Mouse (Mus musculus) layer of hippocampus, adult 2 months (tissue): ENCODE data around the gene Mbd5. TPM values are rescaled to one million over a fixed set of nuclear protein-coding genes. Genes with fewer than 3 reads are reported as not detected.
A peak's percentile ranks its signal among the peaks of the same experiment; 100 is the strongest.

Experiments
- DNase-seq, 2 experiments: peaks; one replicate each; pipeline ENCODE4 v3.0.0; 2022; ENCODE audit warnings: low spot score in 2 of 2
- H3K27ac ChIP-seq: fragments of 200-600 bp; 2 replicates; pipeline ENCODE4 v1.8.1; 2022
- H3K4me3 ChIP-seq: fragments of 200-600 bp; 2 replicates; pipeline ENCODE4 v1.8.1; 2022; ENCODE audit warnings: mild to moderate bottlenecking
- CTCF ChIP-seq: fragments of 200-600 bp; conservative IDR thresholded peaks from 2 replicates; pipeline ENCODE4 v1.8.1; 2022; ENCODE audit warnings: antibody characterized with exemption, mild to moderate bottlenecking, moderate library complexity
- total RNA-seq, 2 experiments: library from RNA; stranded (reverse); gene quantifications; 2 replicates each; pipeline ENCODE4 v1.2.3; 2021

Mbd5 gene
- total RNA-seq, 2 experiments from 2014 or later = 134 to 135 TPM

GRCm38 (mm10) chr2:49067886-49068285, 118.6 kb downstream of the Mbd5 start:
- TF ChIP-seq CTCF = no peak
- H3K4me3 ChIP-seq = no peak overlapping the region
- DNase-seq = no peak
- no peak overlapping the region for H3K27ac ChIP-seq

DNA sequence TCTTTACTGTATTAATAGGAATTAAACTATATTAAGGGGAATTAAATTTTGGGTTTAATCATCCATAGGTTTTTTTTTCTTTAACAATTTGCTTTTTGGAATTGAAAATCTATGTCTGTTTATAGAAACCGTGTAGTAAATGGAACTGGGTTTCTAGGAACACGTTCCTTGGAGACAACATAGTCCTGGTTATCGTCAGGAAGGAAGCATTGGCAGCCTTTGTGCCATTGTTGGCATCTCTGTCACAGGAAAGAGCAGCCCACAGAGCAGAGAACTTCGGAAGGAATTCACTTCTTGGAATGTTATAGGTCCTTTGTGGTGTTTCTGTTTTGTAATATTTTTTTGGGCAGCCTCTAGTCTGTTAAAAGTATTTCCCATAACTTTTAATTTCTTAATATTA, 135.7 kb downstream of the Mbd5 start:
- no peak for TF ChIP-seq CTCF
- no peak for DNase-seq
- Histone ChIP-seq H3K27ac (no peak overlapping the region), H3K4me3 (no peak overlapping the region)

DNA sequence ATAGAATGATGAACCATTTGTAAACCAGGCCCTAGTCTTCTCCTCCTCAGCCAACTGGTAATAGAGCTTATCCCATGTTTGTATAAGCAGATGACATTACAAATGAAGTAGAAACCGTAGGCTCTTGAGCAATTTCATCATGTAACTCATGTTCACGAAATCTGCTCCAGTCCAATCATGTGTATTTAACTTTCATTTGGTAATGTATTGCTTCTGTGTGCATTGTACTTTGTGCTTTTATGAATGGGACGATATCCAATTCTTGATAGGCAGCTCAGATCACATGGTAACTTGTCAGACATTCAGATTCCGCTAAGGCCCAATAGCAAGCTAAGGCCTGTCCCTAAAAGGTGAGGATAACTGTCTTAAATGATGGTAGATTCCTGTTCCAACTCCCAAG, 141.5 kb downstream of the Mbd5 start:
- H3K4me3 ChIP-seq = no peak overlapping the region
- TF ChIP-seq CTCF = no peak
- H3K27ac ChIP-seq = no peak overlapping the region
- DNase-seq = no peak

GRCm38 (mm10) chr2:49096765-49097164, 147.5 kb downstream of the Mbd5 start:
- no peak for TF ChIP-seq CTCF
- no peak for DNase-seq
- Histone ChIP-seq H3K4me3 (no peak overlapping the region), H3K27ac (peak overlapping the region; percentile 43; the same call in 1 of the 2 replicates)

DNA sequence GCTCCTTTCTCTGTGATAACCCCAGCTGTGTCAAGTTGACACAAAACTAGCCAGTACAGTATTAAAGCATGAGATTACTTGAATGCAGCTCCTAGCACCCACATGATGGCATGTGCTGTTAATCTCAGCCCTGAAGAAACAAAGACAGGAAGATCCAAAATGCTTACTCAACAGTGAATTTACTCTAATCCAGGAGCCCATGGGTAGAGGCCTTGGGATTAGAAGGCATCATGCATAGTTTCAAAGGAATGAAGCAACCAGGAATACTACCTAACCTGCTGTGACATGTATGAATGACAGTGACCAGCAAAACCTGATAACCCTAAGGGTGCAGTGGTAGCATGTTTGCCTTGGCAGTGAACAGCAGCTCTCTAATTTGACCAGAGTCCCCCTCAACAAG, 159.6 kb downstream of the Mbd5 start:
- no peak overlapping the region for H3K4me3 ChIP-seq
- no peak for TF ChIP-seq CTCF

DNA sequence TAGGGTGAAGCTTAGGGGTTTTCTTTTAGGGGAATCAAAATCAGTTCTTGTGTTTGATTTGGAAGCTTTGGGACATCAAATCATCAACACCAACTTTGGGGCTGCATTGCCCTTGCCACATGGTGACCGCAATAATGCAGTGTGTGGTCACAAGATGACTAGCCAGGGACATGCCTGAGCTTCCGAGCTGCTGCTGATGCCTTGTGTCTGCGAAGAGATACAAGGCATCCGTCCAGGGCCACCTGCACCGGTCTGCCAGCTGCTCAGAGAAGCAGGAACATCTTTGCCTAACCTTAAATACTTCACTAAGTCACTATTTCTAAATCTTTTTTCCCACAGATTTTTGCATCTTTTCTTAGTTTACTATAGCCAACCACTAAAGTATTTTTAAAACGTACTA, 170.6 kb downstream of the Mbd5 start:
- Histone ChIP-seq H3K4me3 (no peak overlapping the region), H3K27ac (no peak overlapping the region)
- no peak for TF ChIP-seq CTCF
- DNase-seq = no peak

More for the DNA sequence above, 159.6 kb downstream of the Mbd5 start:
- H3K27ac ChIP-seq = no peak overlapping the region
- DNase-seq = no peak

- DNase-seq = no peak
- TF ChIP-seq CTCF = no peak
- Histone ChIP-seq H3K4me3 (no peak overlapping the region), H3K27ac (no peak overlapping the region)
Observed at GRCm38 (mm10) chr2:49121603-49122002, 172.3 kb downstream of the Mbd5 start.

- H3K27ac ChIP-seq = no peak overlapping the region
- no peak for DNase-seq
- TF ChIP-seq CTCF = no peak
- H3K4me3 ChIP-seq = no peak overlapping the region
Observed at GRCm38 (mm10) chr2:49142186-49142585, 192.9 kb downstream of the Mbd5 start.

GRCm38 (mm10) chr2:49153649-49154048, 204.3 kb downstream of the Mbd5 start:
- H3K27ac ChIP-seq = no peak overlapping the region
- H3K4me3 ChIP-seq = no peak overlapping the region
- no peak for TF ChIP-seq CTCF
- no peak for DNase-seq

GRCm38 (mm10) chr2:49160232-49160947, 211.1 kb downstream of the Mbd5 start:
- no peak for DNase-seq
- Histone ChIP-seq H3K27ac (no peak overlapping the region), H3K4me3 (no peak overlapping the region)
- no peak for TF ChIP-seq CTCF

DNA sequence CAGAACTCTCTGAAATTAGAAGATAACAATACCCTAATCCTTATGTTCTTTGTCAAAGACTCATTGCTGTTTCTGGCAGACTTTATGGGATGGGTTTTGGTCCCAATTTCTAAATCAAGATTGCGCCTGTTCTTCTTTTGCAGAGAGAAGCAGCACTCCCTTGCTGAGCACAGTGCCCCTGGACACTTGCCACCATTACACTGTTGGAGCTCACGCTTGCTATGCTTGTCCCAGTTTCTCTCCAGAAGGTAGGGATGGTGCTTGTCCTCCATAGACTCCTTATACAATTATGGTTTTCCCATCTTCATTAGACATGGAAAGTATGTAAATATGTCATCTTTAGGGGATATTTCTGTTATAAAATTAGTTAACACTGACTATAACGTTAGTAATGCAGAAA, 220.5 kb downstream of the Mbd5 start:
- H3K27ac ChIP-seq = no peak overlapping the region
- H3K4me3 ChIP-seq = no peak overlapping the region
- TF ChIP-seq CTCF = no peak
- no peak for DNase-seq

- no peak overlapping the region for H3K27ac ChIP-seq
- no peak for TF ChIP-seq CTCF
- no peak overlapping the region for H3K4me3 ChIP-seq
- DNase-seq = no peak
Observed at GRCm38 (mm10) chr2:49177015-49177414, 227.7 kb downstream of the Mbd5 start.

- H3K4me3 ChIP-seq = no peak overlapping the region
- DNase-seq = no peak
- H3K27ac ChIP-seq = peak overlapping the region; percentile 5; the same call in 1 of the 2 replicates
- TF ChIP-seq CTCF = no peak
Observed at GRCm38 (mm10) chr2:49190984-49191383, 241.7 kb downstream of the Mbd5 start.

DNA sequence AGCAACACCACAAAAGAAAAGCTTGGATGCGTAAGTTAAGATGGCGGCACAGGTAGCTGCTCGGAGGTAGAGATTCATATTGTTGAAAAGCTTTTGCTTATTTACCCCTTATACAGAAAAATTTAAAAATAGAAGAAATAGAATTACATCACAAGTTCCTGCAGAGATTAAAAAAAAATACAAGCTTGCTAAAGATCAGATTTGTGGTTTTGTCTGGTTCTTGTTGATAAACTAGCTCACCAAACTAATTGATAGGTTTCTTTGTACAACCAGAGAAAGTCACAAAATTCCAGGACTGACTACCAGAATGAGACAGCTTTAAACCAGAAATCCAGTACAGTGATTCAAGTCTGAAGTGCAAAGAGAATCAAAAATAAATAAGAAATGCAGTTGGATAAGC, 242.4 kb downstream of the Mbd5 start:
- no peak for DNase-seq
- Histone ChIP-seq H3K4me3 (no peak overlapping the region), H3K27ac (no peak overlapping the region)
- no peak for TF ChIP-seq CTCF
